Mouse (Mus musculus) gastrocnemius, postnatal 14 days (tissue): ENCODE data around the gene Bad. TPM values are rescaled to one million over a fixed set of nuclear protein-coding genes. Genes with fewer than 3 reads are reported as not detected.

ENCODE experiments used
- DNase-seq: peaks from one replicate; pipeline ENCODE4 v3.0.0; 2021; ENCODE audit warnings: mixed read lengths
- intact Hi-C: fragments of 180-260 bp; cut with DNase I; formaldehyde crosslinking; loops from one replicate; pipeline ENCODE4 v1.15.1; 2025; ENCODE audit warnings: low total_unique reads
- total RNA-seq, 2 experiments: library from RNA; stranded (reverse); gene quantifications; 2 replicates each; pipeline ENCODE4 v1.2.3; 2021

The Bad gene
- total RNA-seq, 2 experiments from 2014 or later: 14.2 to 14.6 TPM

DNA sequence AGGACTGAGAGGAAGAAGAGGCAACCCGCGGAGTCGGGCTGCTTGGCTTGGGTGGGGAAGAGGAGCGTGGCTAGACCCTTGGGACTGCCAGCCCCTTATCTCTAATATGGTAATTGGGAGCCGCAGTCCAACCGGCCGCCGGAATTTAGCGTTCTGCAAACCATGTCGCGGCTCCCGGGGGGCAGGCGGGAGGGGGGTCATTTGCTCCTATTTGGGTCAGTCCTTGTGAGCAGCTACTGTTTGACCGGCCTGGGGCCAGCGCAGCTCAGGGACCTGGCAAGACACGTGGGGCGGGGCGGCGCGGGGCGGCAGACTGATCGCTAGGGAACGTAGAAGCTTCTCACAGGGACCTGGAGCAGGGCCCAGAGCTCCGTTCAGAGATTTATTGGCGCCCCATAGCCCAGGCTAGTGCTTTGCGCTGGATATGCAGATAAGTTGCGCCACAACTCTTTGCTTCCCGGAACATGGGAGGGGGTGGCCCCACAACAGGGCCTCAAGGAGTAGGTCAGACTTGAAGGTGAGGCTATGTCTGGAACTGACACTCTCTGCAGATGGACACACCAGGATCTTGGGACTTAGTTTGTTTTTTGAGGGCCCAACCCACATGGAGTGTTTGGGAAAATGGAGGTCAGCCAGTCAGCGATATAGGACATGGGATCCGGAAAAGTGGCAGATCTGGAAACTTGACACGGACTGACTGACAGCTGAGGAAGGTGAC is 10.5 kb downstream of the Bad start:
- intact Hi-C loops: no loop called here
- DNase-seq: peak; percentile 89

DNA sequence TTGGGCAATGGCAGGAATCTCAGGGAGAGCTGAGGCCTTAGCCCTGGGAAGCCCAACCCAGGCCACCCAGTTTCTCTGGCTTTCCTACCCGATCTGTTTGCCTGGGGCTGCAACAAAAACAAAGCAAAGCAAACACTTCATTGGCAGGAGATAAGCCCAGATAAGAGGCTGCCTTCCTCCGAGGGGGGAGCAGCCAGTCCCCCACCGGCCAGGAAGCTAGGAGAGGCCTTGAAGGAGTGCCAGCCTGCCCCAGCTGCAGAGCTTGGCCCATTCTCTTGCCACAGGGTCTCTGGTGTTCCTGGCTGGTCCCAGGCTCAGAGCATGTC is 11.0 kb downstream of the Bad start:
- no peak for DNase-seq
- intact Hi-C loops: no loop called here

DNA sequence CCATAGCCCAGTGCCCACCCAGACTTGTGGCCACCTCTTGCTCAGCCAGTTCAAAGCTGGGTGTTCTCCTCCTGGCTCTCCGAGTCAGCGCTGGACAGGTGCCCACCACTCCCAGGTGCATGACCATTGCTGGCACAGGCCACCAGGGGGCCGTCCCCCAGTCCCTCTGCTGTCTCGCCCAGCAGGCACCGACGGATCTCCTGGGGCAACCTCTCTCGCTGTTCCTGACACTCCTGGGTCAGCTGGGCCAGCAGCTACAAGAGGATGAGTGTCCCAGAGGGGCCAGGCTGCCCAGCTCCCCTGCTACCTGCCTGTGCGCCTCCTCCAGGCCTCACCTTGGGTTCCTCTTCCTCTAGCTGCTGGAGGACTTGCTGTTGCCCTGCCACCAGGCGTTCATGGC is 12.4 kb downstream of the Bad start:
- DNase-seq: peak; percentile 52
- intact Hi-C loops: no loop called here

DNA sequence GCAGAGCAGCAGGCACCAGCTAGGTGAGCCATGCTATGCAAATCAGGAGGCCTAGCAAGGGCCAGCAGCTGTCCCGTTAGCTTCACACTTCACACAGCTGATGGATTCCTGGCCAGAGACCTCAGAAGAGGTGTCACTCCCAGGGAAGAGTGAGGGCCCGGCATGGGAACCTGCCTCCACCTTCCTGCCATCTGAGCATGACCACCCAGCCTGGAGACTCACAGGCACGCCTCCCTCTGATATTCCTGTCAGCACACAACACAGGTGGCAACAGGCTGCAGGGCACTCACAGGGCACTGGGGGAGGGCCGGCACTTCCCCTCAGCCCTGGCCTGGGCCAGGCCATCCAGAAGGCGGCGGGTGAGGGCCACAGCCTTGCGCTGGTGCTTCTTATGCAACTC is 13.8 kb downstream of the Bad start:
- intact Hi-C loops: no loop called here
- DNase-seq: no peak

DNA sequence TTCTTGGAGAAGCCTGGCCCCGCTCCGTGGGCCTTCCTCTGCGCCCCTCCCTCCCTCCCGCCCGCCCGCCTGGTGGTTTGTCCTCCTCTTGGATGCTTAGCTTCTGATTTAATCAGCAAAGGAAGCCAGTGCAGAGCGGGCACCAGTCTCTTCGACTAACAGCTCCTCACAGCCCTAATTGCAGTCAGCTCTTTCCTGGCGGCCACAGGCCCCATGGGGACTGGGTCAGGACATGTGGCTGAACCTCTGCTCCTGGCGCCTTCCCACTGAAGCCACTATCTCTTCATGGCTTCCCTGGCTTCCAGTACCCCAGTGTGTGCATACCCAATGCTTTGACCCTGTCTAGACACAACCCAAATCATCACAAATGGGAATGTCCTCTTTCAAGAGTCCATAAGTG is 14.8 kb downstream of the Bad start:
- intact Hi-C loops: no loop called here
- no peak for DNase-seq

DNA sequence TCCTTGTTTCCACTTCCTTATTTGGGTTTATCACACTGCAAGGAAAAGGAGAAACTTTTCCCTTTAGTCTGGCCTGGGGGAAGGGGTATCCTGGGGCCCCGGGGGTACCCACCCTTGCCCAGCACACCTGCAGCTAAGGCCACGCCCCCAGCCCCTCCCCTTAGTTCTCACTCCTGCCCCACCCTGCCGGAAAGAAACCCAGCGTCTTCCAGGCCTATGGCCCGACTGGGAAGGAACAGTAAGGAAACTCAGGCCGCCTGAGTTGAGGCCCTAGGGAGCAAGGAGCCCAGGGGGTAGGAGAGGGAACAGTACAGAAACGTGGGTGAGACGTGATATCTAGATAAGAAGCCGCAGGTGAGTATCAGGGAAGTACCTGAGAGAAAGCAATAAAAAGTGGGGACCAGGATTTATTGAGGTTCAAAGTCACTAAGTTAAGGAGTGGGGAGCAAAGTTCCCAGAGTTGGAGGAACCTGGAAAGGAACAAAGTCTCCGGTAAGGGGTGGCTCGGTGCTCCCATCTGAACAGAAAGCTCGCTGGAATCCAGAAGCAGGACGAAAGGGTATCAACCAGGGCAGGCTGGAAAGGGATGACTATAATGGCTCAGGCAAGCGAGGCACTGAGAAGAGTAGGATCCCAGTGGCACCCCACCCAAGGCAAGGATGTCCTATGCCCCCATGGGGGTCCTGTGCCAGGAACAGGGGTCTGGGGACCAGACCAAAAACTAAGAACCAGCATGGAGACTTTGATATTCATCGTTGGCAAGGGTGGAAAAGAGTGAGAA is 27.0 kb downstream of the Bad start:
- intact Hi-C loops: no loop called here
- DNase-seq: no peak

DNA sequence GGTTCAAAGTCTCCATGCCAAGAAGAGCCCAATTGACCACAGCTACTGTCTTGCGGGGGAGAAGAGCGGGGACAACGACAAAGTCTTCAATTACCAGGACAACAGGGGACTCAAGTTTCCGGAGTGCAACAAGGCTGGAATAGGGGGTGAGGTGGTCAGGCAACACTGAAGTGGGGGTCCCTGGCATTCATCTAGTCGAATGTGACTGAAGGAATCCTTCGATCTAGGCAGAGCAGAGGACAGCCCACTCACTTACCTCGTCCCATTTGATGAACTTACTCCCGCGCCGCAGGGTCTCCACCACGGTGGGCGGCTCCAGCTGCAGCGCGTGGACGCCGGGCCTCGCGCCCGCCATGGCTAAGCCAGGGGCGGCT is 27.6 kb downstream of the Bad start:
- no peak for DNase-seq
- intact Hi-C loops: no loop called here

DNA sequence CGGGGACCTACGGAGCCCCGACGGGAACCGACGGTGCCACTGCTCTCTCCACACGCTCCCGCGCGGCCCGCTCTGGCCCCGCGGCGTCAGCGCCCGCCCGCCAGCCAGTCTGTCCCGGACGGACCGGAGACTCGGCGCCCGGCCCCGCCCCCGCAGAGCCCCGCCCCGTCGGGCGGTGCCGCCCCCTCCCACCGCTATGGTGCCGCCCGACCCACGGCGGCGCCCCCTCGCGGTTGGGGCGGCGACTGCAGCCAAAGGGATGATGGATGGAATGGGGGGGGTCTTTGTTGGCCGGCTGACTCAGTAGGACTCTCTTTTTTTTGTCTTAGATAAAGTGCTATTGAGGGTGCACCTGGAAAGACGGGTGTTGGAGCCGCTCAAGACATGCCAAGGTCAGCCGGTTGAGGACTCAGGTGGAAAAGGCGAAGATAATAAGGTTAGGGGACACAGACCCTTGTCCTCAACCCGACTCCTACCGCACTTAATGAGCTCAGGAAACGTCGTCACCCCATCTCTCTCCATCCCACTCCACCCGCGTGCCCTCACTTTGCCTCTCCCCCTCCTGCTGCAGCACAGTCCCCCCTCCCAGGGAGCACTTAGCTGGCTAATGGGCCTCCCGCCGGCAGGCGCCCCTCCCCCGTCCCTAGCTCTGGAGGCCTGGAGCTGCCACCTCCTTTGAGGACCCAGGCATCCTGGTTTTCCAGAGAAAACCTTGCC is 28.2 kb downstream of the Bad start:
- peak; percentile 80 for DNase-seq
- intact Hi-C loops: no loop called here

DNA sequence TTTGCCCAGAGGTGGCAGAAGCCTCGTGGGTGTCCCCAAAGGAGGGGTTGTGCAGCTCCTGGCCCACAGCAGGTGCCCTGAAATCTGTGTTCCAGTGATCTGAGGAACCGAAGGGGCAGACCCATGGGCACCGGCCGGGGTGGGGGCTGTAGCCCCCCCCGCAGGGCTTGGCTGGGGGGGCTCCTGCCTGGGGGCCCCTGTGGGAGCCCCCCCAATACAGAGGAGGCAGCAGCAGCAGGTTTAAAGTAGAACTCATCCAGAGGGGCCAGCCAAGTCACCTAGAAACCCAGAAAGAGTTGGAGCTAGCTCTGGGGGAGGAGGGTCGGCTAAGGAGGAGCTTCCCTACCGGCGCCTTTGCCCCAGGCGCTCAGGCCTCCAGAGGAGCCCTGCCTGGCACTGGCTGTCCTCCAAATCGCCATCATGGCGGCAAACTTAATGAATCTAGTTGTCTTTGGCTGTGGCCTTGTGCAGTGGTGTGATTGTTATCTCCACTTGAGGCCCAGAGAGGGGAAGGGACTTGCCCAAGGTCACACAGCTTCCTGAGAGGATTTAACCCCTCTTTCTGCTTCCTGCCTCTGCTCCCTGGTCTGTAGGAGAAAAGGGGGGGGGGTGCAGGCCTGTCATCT is 28.9 kb downstream of the Bad start:
- intact Hi-C loops: no loop called here

DNA sequence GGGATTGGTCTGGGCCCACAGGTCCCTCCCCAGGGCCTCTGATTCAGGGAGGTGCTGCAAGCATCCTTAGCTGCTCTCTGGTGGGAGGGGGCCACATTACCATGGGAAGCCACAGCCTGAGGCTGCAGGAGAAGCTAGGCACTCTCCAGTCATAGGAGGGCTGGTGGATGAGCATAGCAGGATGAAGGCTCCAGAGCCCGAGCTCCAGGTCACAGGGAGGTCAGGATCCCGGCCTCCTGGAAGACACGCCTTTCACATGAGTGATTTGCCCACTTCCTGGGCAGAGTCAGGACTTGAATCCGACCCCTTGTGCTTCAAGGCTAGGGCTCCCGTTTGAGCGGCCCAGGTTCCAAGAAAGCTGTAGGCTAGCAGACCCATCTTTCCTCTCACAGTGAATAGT is 30.0 kb downstream of the Bad start:
- intact Hi-C loops: no loop called here

More for the DNA sequence above, 28.9 kb downstream of the Bad start:
- DNase-seq: no peak

DNA sequence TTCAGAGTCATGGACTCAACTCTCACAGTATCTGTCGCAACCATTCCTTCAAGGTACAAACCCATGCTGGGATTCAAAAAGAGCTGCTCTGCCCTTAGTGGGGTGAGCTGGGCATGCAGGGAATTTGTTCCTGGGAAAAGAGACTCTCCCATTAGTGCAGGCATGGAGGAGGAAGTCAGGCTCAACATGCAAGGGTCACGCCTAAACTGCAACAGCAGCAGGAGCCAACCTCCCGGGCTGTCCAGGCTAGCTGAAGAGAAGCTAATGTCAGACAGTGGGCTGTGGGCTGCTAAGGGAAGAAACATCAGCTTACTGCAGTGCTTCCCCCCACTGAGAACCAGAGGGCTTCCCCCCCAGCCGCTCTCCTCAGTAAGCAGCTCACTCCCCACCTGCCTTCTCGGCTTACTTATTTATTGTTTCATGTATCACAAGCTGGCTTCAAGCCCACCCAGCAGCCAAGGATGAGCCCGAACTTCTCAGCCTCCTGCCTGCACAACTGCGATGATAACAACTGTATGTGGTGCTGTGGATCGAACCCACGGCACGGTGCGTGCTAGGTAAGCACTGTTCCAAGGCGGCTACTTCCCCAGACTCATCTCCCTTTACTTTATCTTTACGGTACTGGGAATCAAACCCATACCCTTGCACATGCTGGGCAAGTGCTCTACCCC is 30.7 kb downstream of the Bad start:
- intact Hi-C loops: no loop called here
- DNase-seq: no peak

More for the DNA sequence above, 30.0 kb downstream of the Bad start:
- no peak for DNase-seq

DNA sequence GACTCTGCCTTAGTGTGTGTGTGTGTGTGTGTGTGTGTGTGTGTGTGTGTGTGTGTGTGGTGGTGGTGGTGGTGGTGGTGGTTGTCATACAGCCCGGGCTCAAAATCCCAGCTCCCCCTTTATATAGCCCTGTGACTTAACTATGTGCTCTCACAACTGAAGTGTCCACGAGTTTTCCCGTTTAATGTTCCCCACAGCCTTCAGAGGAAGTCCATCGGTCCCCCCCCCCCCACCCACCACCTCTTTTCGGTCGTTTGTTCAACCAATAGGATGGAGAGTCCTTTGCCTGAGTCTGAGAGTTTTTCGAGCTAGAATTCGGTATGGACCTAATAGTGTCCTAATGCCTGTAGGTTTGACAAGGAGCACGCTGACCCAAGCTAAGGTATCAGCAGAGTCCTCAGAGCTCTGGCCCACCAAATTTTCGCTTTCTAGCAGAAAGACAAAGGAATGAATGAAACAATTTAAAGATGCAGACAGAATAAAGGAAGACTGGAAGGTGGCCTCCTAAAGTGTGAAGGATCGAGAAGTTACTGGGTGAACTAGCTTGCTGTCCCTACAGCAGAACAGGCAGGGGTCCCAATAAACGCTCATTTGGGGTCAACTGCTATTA is 32.0 kb downstream of the Bad start:
- intact Hi-C loops: no loop called here
- DNase-seq: no peak

DNA sequence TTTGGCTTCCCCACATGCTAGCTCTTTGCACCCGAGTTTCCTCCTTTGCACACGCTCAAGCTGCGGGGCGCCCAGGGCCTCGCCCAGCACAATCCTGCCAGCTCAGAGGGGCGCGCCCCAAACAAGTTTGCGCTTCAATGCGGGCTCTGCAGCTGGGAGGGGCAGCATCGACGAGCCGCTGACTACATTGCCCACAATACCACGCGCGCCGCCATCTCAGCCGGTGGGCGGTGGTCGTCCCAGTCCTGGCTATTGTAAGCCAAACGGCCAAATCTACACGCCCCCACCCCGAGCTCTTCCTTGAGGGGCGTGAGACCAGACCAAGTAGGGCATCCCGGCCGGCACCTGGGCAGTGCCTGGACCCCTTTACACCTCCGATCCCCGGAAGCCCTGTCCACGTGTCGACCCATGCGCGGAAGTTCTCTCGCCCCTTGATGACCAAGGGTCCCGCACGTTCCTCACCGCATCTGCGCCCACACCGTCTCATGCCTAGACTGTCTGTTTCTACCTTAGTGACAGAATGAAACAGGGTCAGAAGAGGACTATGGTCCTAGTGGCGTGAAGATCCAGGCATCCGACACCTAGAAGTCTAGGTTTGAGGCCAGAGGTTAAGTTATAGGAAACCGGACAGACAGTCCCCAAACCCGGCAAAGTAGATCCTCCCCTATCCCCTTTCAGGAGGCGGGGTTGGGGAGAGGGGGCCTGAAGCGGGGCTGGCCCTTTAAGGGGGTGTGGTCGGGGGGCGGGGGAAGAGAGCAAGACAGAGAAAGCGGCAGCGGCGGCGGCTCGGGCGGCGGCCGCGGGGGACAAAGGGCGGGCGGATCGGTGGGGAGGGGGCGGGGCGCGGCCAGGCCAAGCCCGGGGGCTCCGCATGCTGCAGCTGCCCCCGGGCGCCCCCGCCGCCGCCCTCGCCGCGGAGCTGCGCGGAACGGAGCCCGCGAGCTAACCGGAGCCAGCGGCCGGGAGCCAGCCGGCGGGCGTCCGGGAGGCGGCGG is 32.8 kb downstream of the Bad start, which contains the start of gene Ppp1r14b:
Ppp1r14b (plus strand) TSS at position 758 of the 995 bp plus-strand sequence.
- intact Hi-C loops: no loop called here
- peak; percentile 90 for DNase-seq

DNA sequence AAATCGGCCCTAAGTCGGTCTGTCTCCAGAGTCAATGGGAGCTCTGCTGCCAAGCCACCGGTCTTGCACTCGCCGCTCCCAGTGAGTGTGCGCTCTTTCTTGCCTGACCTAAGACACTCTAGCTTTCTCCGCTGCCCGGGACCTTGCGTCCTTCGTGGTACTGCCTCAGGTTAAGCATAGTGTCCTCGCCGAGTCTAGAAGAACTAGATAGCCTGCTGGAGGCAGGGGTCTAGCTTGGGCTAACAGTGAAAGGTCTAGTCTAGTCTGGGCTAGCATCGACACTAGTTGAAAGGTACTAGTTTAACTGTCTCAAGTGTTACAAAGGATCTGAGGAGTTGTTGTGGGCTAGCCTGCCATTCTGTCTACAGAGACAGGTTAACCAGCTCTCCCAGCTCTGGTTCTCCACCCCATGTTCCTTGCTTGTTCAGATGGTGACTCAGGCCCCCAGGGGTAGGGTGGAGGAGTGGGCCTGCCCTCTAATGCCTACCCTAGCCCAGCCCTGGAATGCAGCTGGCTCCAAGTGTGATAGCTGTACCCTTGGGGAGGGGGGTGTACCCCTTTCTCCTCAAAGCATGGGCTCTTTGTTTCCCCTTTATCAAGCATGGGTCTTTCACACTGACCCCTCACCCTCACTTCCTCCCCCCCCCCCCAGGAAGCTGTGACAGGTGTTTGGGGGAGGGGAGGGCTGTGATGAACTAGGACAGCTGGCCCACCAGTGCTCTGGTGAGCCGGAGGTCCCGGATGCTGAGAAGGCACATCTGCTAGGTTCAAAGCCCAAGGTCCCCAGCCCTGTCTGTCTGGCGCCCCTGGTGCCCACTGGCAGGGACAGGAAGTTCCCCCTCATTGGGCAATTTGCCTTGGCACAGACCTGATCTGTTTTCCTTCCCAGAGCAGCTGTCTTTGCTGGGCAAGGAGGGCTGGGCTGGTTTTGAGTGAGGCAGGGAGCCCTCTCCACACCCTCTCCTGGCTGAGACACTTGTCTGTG is 34.2 kb downstream of the Bad start, which contains the start of gene Plcb3:
Plcb3 (minus strand) TSS at position 934 of the 985 bp plus-strand sequence.
- DNase-seq: peak; percentile 86
- intact Hi-C loops: no loop called here

DNA sequence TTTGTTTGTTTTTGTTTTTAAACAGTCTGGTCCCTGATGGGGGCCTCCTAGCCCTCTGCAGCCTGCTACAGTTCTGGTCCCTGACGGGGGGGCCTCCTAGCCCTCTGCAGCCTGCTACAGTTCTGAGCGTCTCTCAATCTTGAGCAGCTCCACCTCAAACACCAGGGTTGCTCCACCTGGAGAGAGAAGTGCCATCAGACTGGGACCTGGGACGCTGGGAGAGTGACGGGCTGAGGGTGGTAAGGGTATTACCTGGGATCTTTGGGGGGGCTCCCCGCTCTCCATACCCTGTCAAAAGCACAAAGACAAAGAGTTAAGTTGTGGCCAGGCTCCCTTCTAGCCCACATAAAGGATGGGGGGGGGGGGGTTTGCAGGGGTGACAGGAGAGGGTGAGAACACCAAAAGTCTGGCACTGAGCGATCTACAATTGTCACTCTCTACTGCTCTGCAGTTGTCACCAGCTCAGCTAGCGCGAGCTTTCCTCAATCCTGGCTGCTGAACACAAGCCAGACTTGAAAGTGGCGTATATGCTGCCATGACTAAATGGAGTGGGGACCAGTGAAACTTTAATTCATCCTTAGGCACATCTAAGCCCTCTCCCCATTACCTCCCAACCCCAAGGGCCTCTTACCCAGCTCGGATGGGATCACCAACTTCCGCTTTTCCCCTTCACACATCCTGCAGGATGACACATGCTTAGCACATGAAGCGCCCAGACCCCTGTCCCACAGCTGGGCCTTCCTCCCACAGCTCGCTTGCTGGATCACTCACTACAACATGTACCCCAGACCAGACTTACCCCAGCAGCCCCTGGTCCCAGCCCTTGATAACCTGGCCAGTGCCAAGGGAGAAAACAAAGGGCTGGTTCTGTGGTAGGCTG is 36.3 kb downstream of the Bad start:
- intact Hi-C loops: no loop called here
- no peak for DNase-seq

DNA sequence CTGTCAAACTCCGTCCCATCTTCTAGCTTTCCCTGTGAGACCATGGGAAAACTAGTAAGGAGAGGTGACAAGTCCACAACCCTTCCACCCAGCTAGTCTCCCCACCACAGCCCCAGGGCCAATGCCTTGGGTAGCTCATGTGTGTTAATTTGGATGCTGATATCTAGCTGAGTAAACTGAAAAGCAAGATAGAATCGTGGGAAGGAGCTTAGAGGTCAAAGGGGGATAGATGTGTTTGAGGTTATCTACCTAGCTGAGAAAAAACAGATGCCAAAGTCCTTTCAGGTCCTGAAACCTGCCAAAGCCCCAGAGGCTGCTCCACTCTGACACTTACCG is 36.9 kb downstream of the Bad start:
- intact Hi-C loops: no loop called here
- DNase-seq: no peak
